Comparison of ENCODE assay signal across 12 mouse cellular contexts in genomic region chr19:45077742-45078645, GRCm38 (mm10). TPM values are rescaled to one million over a fixed set of nuclear protein-coding genes. Genes with fewer than 3 reads are reported as not detected.
DNase-seq lines count a peak whose midpoint lies in the region; ATAC-seq and TF ChIP-seq lines count a peak whose summit lies in the region.
"Had no signal": no experiment of that assay in that cellular context is flagged by ENCODE, and none has a peak within 500 bp of the region (broad histone marks: within the 10 kb centered on the region; RNA-seq: fewer than 3 reads in every experiment).

No protein-coding gene starts in this region.

- TF ChIP-seq EP300 in stomach, postnatal 0 days (optimal IDR thresholded peaks at IDR 0.05), result no peak

- H3K9me3 ChIP-seq in hindbrain, embryonic 10.5 days, result no peaks in the 10 kb centered on the region
- H3K9me3 ChIP-seq in hindbrain, embryonic 13.5 days, result no peaks in the 10 kb centered on the region
- H3K9me3 ChIP-seq in stomach, embryonic 14.5 days (ENCODE audit: control insufficient read depth, low read depth, low read length), result no peaks in the 10 kb centered on the region
- no peaks in the 10 kb centered on the region for H3K9me3 ChIP-seq in stomach, postnatal 0 days (ENCODE audit: control insufficient read depth, low read length)
- H3K9me3 ChIP-seq in stomach, embryonic 15.5 days, result no peaks in the 10 kb centered on the region
- H3K9me3 ChIP-seq: forebrain, embryonic 12.5 days had no signal

- H3K27ac ChIP-seq in hindbrain, embryonic 10.5 days, result no peak overlapping the region
- no peak overlapping the region for H3K27ac ChIP-seq in hindbrain, embryonic 13.5 days
- 0 out of 2 replicates have a peak overlapping the region, but pooled peaks have one; percentile 15 for H3K27ac ChIP-seq in stomach, embryonic 14.5 days (ENCODE audit: low read length)
- H3K27ac ChIP-seq in stomach, postnatal 0 days (replicated peaks), result no peak overlapping the region
- no peak overlapping the region for H3K27ac ChIP-seq in stomach, embryonic 15.5 days
- H3K27ac ChIP-seq: forebrain, embryonic 12.5 days had no signal

- no peaks in the 10 kb centered on the region for H3K36me3 ChIP-seq in hindbrain, embryonic 10.5 days
- no peaks in the 10 kb centered on the region for H3K36me3 ChIP-seq in hindbrain, embryonic 13.5 days
- no peaks in the 10 kb centered on the region for H3K36me3 ChIP-seq in stomach, embryonic 14.5 days (ENCODE audit: control insufficient read depth, insufficient read depth, low read length)
- no peaks in the 10 kb centered on the region for H3K36me3 ChIP-seq in stomach, postnatal 0 days (ENCODE audit: control insufficient read depth, insufficient read depth, low read length)
- no peaks in the 10 kb centered on the region for H3K36me3 ChIP-seq in stomach, embryonic 15.5 days
- H3K36me3 ChIP-seq: forebrain, embryonic 12.5 days had no signal

- H3K4me2 ChIP-seq in hindbrain, embryonic 13.5 days, result no peak overlapping the region
- peak overlapping the region; percentile 22; the same call in 1 of the 2 replicates for H3K4me2 ChIP-seq in stomach, embryonic 14.5 days (replicated peaks; ENCODE audit: low read depth, low read length)
- H3K4me2 ChIP-seq in stomach, postnatal 0 days (replicated peaks; ENCODE audit: low read depth), result no peak overlapping the region
- 0 out of 2 replicates have a peak overlapping the region, but pooled peaks have one; percentile 2 for H3K4me2 ChIP-seq in stomach, embryonic 15.5 days

- no peak for ATAC-seq in hindbrain, embryonic 13.5 days (ENCODE audit: low FRiP score)
- ATAC-seq in stomach, embryonic 14.5 days (ENCODE audit: insufficient number of reproducible peaks, insufficient read depth, low FRiP score, low read depth), result no peak
- no peak for ATAC-seq in stomach, postnatal 0 days (ENCODE audit: low FRiP score, low TSS enrichment)
- no peak for ATAC-seq in stomach, embryonic 15.5 days (ENCODE audit: insufficient read depth, low FRiP score, low read depth)

- no peak for TF ChIP-seq CTCF in stomach, postnatal 0 days (IDR thresholded peaks at IDR 0.05; ENCODE audit: low read depth)

- H3K4me1 ChIP-seq in hindbrain, embryonic 10.5 days (replicated peaks), result peaks cover 67% of the 10 kb centered on the region
- peaks cover 50% of the 10 kb centered on the region for H3K4me1 ChIP-seq in hindbrain, embryonic 13.5 days (replicated peaks)
- peaks cover 32% of the 10 kb centered on the region; the same call in 1 of the 2 replicates for H3K4me1 ChIP-seq in stomach, embryonic 14.5 days (ENCODE audit: control insufficient read depth, insufficient read depth, low read length)
- H3K4me1 ChIP-seq in stomach, postnatal 0 days (replicated peaks; ENCODE audit: control insufficient read depth, insufficient read depth), result peaks cover 17% of the 10 kb centered on the region
- H3K4me1 ChIP-seq in stomach, embryonic 15.5 days, result peaks cover 56% of the 10 kb centered on the region

- DNase-seq in embryo, embryonic 10.5 days (ENCODE audit: low spot score), result peak; percentile 44
- DNase-seq in embryo, embryonic 11 days, result no peak
- DNase-seq in hindbrain, embryonic 10.5 days (ENCODE audit: low spot score), result no peak
- no peak for DNase-seq in stomach, postnatal 0 days (ENCODE audit: low spot score)
- DNase-seq in thymus, adult 18-20 months, result no peak
- DNase-seq: cerebellum, postnatal 36 days; gastrocnemius, postnatal 14 days had no signal

- no peak overlapping the region for H3K9ac ChIP-seq in hindbrain, embryonic 13.5 days
- H3K9ac ChIP-seq in stomach, embryonic 14.5 days (replicated peaks; ENCODE audit: low read depth, low read length), result no peak overlapping the region; the same call in 1 of the 2 replicates
- H3K9ac ChIP-seq in stomach, postnatal 0 days (ENCODE audit: low read length), result no peak overlapping the region
- H3K9ac ChIP-seq in stomach, embryonic 15.5 days, result no peak overlapping the region

- 0 out of 2 replicates have a peak overlapping the region, but pooled peaks have one; percentile 2 for H3K4me3 ChIP-seq in hindbrain, embryonic 10.5 days
- H3K4me3 ChIP-seq in hindbrain, embryonic 13.5 days, result no peak overlapping the region
- H3K4me3 ChIP-seq in stomach, embryonic 14.5 days (ENCODE audit: low read depth, low read length), result peak overlapping the region; percentile 66
- no peak overlapping the region for H3K4me3 ChIP-seq in stomach, postnatal 0 days (ENCODE audit: low read depth, low read length)
- peak overlapping the region; percentile 78; the same call in 1 of the 2 replicates for H3K4me3 ChIP-seq in stomach, embryonic 15.5 days (replicated peaks)

- peaks cover 88% of the 10 kb centered on the region for H3K27me3 ChIP-seq in hindbrain, embryonic 10.5 days (ENCODE audit: insufficient read depth, poor library complexity, severe bottlenecking)
- peaks cover 85% of the 10 kb centered on the region for H3K27me3 ChIP-seq in hindbrain, embryonic 13.5 days
- peaks cover 50% of the 10 kb centered on the region for H3K27me3 ChIP-seq in stomach, embryonic 14.5 days (ENCODE audit: control insufficient read depth, insufficient read depth, low read length)
- peaks cover 14% of the 10 kb centered on the region; the same call in 1 of the 2 replicates for H3K27me3 ChIP-seq in stomach, postnatal 0 days (ENCODE audit: control insufficient read depth, insufficient read depth, low read length)
- peaks cover 62% of the 10 kb centered on the region for H3K27me3 ChIP-seq in stomach, embryonic 15.5 days (replicated peaks)

- WGBS in hindbrain, embryonic 10.5 days, result 5% methylated on average over 20 of the region's 20 CpGs
- WGBS in hindbrain, embryonic 13.5 days, result 6% methylated on average over 20 of the region's 20 CpGs
- 7% methylated on average over 20 of the region's 20 CpGs for WGBS in stomach, embryonic 14.5 days
- WGBS in stomach, postnatal 0 days, result 18% methylated on average over 20 of the region's 20 CpGs
- WGBS in stomach, embryonic 15.5 days, result 9% methylated on average over 20 of the region's 20 CpGs

RNA-seq across cellular contexts. Expression of gene Kazald1, which starts 3.0 kb away (rescaled TPM):
- polyA plus RNA-seq in hindbrain, embryonic 10.5 days (2016; fragmentation: Nextera tagmentation; extraction: Ambion mirVana), result 1.3 and 8.9 TPM in 2 replicates
- 4.7 and 6.3 TPM in 2 replicates for polyA plus RNA-seq in hindbrain, embryonic 13.5 days (2015; fragmentation: Nextera tagmentation; extraction: Ambion mirVana)
- 1.3 and 4.7 TPM in 2 replicates for polyA plus RNA-seq in stomach, embryonic 14.5 days (2014; fragmentation: Nextera tagmentation; extraction: Ambion mirVana)
- polyA plus RNA-seq in stomach, postnatal 0 days (2015; fragmentation: Nextera tagmentation; extraction: Ambion mirVana), result 3.0 and 3.8 TPM in 2 replicates
- polyA plus RNA-seq in stomach, embryonic 15.5 days (2015; fragmentation: Nextera tagmentation; extraction: Ambion mirVana), result 49.2 and 50.1 TPM in 2 replicates

RNA-seq across cellular contexts. Expression of gene Sfxn3, which starts 30.7 kb away (rescaled TPM):
- polyA plus RNA-seq in hindbrain, embryonic 10.5 days (2016; fragmentation: Nextera tagmentation; extraction: Ambion mirVana), result 9.8 and 17.8 TPM in 2 replicates
- polyA plus RNA-seq in hindbrain, embryonic 13.5 days (2015; fragmentation: Nextera tagmentation; extraction: Ambion mirVana), result 63.1 and 65.4 TPM in 2 replicates
- polyA plus RNA-seq in stomach, embryonic 14.5 days (2014; fragmentation: Nextera tagmentation; extraction: Ambion mirVana), result 28.8 and 34.5 TPM in 2 replicates
- 26.7 and 29.7 TPM in 2 replicates for polyA plus RNA-seq in stomach, postnatal 0 days (2015; fragmentation: Nextera tagmentation; extraction: Ambion mirVana)
- polyA plus RNA-seq in stomach, embryonic 15.5 days (2015; fragmentation: Nextera tagmentation; extraction: Ambion mirVana), result 24.3 and 24.5 TPM in 2 replicates

RNA-seq across cellular contexts. Expression of gene Pdzd7, which starts 32.5 kb away (rescaled TPM):
- polyA plus RNA-seq in hindbrain, embryonic 10.5 days (2016; fragmentation: Nextera tagmentation; extraction: Ambion mirVana), result 0.26 and 0.40 TPM in 2 replicates
- 1.4 and 1.5 TPM in 2 replicates for polyA plus RNA-seq in hindbrain, embryonic 13.5 days (2015; fragmentation: Nextera tagmentation; extraction: Ambion mirVana)
- polyA plus RNA-seq in stomach, embryonic 14.5 days (2014; fragmentation: Nextera tagmentation; extraction: Ambion mirVana), result 0.62 TPM in 2 replicates
- polyA plus RNA-seq in stomach, postnatal 0 days (2015; fragmentation: Nextera tagmentation; extraction: Ambion mirVana), result 0.33 TPM in 2 replicates
- 0.27 and 0.33 TPM in 2 replicates for polyA plus RNA-seq in stomach, embryonic 15.5 days (2015; fragmentation: Nextera tagmentation; extraction: Ambion mirVana)
- polyA plus RNA-seq: liver, embryonic 16.5 days had no signal

Comparison
In these comparisons a context has a peak if more than half of its experiments do, and no peak if none do; other contexts are left out.
1. H3K4me3 ChIP-seq: peak in hindbrain, embryonic 10.5 days (single experiment), stomach, embryonic 14.5 days (single experiment) and stomach, embryonic 15.5 days (single experiment); none in hindbrain, embryonic 13.5 days (single experiment) and stomach, postnatal 0 days (single experiment).
2. H3K4me2 ChIP-seq: peak in stomach, embryonic 14.5 days (single experiment) and stomach, embryonic 15.5 days (single experiment); none in hindbrain, embryonic 13.5 days (single experiment) and stomach, postnatal 0 days (single experiment).